Mouse (Mus musculus) mouse trophoblast stem cell (cell line): Measurements from ENCODE around the gene Cd200.
"Not testable (repeated sequence)": the region's sequence is repeated elsewhere in the genome, so short reads cannot be mapped to it uniquely, and the experiment has no call there.

ENCODE experiments used
- in situ Hi-C, 2 experiments: fragments of 300-500 bp; cut with MseI, MboI; formaldehyde crosslinking; loops; 2 replicates in 1 of 2; 3 replicates in 1 of 2; pipeline ENCODE4 v1.15.1; 2025

Gene Cd200

GRCm38 (mm10) chr16:45377332-45377731 lies 31.5 kb downstream of the Cd200 start:
- in situ Hi-C loops: no loop called here

GRCm38 (mm10) chr16:45376812-45377211 lies 32.0 kb downstream of the Cd200 start:
- in situ Hi-C loops: no loop called here

DNA sequence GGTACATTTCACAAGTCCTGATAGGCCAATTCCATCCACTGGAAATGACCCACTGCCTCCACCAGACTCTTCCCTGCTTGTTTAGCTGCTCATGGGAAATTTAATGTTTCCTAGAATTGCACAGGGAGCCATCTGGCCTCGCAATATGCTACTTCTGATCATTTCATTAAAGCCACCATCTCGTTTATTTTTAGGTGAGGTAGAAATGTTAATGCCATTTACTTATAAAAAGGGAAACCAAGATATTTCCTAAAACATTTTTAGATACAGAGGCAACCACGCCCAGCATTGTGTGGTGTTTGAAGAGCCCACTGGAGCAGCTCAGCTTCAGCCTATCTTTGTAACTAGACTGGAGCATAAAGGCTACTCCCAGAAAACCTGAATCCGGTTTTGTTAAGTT lies 32.6 kb downstream of the Cd200 start:
- in situ Hi-C loops: no loop called here

DNA sequence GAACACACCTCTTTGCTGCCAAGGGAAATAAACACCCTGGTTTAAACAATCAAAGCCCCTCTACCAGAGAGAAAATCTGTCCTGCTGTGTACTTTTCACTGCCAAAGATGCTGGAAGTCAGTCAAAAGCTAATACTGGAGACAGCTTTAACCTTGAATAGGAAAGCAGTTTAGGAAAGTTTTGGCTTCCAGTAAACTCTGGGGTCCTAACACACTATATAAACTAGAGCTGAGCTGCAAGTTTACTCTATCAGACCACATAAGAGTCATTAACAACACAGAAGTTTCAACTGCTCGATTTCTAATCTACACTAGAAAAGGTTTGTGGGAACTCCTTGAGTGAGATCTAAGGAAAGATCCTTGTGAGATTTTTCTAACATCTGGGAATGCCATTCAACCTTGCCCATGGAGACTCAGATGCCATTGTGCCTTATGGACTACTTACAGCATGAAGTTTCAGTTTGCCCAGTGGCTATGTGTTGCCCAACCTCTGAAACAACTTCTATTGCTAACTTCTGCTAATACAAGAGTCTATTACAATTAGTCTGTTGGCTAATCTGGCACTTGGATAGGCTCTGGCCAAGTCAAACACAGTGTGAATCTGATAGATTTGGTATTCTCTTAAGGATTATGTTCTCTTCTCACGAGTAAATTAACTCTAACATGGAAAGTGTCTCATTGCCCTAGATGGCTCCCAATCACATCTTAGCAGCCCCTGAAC lies 33.2 kb downstream of the Cd200 start:
- in situ Hi-C loops: no loop called here

DNA sequence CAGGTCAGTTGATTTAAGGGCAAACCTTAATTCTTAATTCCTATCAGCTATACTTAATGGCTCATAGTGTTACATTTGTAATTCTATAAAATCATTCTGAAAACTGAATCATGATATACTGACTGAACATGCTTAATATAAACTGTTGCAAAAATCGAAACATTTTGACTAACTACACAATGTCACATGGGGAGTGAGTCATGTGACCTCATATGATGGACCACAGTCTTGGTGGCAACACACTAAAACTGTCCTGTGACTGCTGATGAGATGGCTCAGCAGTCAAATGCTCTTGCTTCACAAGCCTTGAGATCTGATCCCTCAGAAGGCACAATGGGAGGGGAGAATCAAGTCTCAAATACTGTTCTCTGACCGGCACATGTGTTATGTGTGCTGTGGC lies 34.8 kb downstream of the Cd200 start:
- in situ Hi-C loops: no loop called here

DNA sequence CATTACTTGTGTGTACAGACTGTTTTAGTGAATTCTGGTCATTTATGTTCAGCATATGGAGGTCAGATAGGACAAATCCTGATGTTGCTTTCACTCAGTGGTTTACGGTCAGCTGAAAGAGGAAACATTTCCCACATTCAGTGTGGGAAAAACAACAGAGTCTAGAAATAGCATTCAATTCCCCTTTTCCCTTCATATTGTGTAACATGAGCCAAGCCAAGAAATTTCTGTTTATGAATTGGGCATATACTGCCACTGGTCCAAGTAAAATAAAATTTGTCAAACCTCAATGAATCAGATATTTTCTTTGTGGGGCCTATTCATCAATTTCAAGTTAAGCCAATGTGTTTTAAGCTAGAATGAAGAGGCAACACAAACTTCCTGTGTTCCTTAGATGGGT lies 37.8 kb downstream of the Cd200 start:
- in situ Hi-C loops: no loop called here

DNA sequence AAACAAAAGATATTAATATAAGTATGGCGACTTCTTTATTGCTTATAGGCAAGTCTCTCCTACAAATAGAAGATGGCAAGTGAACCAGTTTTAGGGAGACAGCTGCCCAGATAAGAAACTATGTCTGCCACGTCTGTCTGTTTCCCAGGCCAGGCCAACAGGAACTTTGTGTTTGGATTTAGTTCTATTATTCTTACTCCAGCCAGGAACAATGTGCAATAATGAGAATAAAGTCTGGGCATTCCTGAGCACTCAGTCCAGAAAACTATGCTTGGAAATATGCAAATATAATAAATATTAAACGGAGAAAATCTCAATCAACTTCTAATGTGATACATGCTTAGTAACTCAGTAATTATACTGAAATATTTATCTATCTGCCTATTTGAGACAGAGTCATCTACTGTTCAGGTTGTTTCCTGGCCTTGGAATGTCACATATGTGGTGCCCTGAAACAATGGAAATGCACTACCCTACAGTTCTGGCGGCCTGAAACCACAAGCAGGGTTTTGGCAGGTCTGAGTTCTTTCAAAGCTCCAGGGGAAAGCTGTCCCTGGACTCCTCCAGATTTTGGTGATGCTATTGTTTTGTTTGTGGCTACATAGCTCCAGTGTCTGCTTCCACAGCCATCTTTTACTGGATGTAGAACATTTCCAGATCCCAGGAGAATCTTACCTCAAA lies 39.4 kb downstream of the Cd200 start:
- in situ Hi-C loops: no loop called here

GRCm38 (mm10) chr16:45366111-45366510 lies 42.7 kb downstream of the Cd200 start:
- in situ Hi-C loops: no loop called here

DNA sequence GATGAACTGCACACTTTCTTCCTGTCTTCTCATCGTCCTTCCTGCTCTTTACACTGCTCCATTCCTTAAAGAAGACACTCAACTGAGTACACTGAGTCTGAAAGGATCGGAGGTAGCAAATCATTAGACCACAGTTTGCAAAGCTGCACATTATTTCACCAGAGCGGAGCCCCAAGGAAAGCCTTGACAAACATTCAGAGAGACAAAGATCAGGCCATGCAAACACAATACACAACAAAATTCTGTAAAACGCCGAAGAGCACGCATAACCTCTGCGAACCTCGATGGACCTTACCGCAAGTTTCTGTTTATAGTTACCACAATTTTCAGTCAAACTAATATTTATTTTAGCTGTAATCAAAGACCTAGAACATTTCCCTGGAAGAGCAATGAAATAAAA lies 43.5 kb downstream of the Cd200 start:
- in situ Hi-C loops: no loop called here

DNA sequence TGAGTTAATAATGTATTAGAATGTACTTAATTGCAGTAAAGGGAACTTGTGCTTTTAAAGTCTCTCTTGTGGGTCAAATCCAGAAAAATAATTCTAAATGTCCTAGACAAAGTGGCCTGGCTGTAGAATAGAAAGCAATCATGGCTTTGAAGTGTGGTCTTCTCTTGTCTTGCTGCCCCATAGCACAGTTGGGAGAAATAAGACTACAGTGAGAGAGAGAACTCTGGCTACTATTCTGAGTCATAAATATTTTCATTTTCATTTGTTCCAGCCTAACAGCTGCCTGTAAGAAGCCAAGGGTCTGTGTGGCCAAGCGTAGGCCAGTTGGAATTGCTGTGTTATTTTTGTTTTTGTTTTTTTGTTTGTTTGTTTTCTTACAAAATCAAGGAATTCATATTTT lies 44.2 kb downstream of the Cd200 start:
- in situ Hi-C loops: no loop called here

DNA sequence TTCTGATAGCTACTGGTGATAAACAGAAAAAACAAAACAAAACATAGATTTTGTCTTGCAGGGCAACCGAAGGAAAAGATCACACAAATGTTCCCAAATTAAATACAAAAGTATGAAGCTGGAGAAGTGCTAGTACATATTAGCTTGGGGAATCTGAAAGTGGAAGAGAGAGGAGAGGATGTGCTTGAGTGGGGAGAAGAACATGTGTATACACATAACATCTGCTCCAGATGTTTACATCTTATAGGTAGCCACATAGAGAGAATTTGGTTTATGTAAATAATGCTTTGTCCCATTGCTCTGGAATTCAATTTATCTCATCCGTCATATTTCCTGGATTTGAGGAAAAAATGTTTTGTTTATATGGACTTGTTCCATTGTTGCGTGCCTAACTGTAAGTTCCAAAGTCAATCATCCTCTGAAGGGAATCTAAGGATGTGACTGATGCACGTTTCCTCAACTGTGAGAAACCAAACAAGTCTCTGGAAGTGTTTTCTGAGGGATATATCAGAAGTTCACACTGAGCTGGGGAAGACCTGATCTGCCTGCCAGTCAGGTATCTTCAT lies 45.3 kb downstream of the Cd200 start:
- in situ Hi-C loops: no loop called here

GRCm38 (mm10) chr16:45361450-45361849 lies 47.4 kb downstream of the Cd200 start:
- in situ Hi-C loops: no loop called here

GRCm38 (mm10) chr16:45358441-45358840 lies 50.4 kb downstream of the Cd200 start:
- in situ Hi-C loops: not testable (repeated sequence)

- in situ Hi-C loops: no loop called here
Measured at GRCm38 (mm10) chr16:45357134-45357533, 51.7 kb downstream of the Cd200 start.

- in situ Hi-C loops: no loop called here
Measured at GRCm38 (mm10) chr16:45352875-45353274, 56.0 kb downstream of the Cd200 start.

GRCm38 (mm10) chr16:45350767-45351166 lies 58.1 kb downstream of the Cd200 start:
- in situ Hi-C loops: no loop called here

GRCm38 (mm10) chr16:45349523-45350298 lies 59.1 kb downstream of the Cd200 start:
- in situ Hi-C loops: no loop called here

GRCm38 (mm10) chr16:45348238-45348637 lies 60.6 kb downstream of the Cd200 start:
- in situ Hi-C loops: not testable (repeated sequence)

DNA sequence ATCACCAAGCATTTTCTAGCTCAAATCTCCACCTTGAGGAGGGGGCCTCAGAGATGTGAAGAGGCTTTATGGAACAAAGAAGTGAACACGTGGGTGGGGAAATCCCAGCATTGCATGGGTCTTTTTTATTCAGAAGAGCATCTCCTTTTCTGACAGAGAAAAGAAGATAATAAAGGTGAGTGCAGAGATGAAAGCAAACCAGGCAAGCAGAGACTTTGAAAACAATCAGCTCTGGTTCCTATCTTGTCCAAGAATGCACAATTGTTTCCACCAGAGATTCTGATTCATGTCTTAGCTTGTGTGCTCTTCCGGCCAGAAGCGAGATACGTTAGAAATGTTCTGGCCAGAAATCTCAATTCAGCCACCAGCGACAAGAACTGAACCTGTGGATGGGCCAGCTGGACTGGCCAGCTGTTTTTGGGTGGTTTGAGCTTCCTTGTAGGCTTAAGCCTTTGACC lies 61.9 kb downstream of the Cd200 start:
- in situ Hi-C loops: no loop called here

- in situ Hi-C loops: no loop called here
Measured at GRCm38 (mm10) chr16:45346367-45346766, 62.5 kb downstream of the Cd200 start.

DNA sequence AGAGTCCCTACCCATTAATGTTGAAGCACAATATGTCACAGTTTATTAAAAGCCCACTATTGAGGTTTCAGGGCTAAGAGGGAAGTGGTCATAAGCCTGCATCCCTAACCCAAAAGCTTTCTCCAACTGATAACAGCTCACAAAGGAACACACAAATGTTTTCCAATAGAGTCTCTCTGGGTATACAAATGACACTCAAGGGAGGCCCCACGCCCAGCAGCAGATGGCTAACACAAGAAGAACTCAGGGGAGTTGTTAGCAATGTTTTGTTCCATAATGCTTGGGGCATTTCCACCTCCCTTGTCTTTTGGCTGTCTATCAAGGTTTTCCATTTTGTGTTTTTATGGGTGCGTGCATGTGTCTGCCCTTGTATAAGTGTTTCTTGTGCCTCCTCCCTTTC lies 64.0 kb downstream of the Cd200 start:
- in situ Hi-C loops: no loop called here

DNA sequence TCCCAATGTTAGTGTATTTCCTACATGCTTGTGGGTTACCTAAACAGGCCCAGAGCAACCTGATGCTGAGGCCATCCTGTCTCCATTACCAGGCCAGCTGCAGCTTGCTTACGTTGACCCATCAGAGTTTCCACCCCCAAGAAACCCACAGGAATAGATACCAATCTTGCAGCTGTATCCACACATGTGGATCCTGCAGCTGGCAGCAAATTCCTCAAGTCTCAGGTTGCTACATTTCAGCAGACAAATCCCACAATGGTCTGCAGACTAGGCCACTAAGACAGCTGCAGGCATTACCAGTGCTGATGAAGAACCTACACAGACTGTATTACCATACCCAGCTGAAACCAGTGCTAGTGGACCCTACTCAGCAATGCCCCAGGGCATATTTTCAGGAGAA lies 72.4 kb downstream of the Cd200 start:
- in situ Hi-C loops: no loop called here
